Mouse (Mus musculus) cerebellum, adult (tissue): ENCODE results near the gene Srcin1.

ENCODE experiments used
- ATAC-seq: cut with Nextera tagmentation; 2 replicates; pipeline ENCODE4 v1.9.2; 2017; ENCODE audit warnings: mild to moderate bottlenecking, moderate library complexity, mixed read lengths; ENCODE audit not compliant: insufficient number of reproducible peaks, low FRiP score, low TSS enrichment

Srcin1 gene

DNA sequence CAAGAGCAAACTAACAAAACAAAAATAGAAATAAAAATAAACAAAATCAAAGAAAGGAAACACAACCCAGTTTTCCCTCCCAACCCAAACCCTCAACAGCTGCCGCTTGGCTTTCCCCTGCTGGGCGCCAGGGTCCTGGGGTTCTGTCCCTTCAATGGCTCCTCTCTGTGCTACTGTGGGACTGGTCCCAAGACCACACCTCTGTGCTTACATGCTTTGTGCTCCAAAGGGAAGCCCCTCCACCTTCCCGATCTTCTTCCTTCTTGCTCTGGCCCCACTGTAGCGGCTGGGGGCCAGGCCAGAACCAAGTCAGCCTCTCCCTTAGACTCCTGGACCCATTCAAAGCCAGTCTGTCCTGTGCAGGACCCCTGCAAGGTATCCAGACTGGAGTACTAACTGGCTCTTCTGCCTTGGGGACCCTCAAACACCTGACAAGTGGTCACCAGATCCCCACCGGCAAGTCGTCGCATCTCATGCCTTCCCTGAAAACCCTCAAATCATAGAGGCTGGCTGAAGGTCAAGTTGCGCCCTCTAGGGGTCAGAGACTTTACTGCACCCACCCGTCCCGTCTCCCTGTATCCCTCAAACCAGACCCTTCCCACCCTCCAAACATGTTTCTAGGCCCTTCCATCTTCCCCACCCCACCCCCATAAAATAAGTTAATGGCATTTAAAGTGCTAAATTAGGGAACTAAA lies 64.9 kb downstream of the Srcin1 start:
- no peak; the same call in 1 of the 2 replicates for ATAC-seq

DNA sequence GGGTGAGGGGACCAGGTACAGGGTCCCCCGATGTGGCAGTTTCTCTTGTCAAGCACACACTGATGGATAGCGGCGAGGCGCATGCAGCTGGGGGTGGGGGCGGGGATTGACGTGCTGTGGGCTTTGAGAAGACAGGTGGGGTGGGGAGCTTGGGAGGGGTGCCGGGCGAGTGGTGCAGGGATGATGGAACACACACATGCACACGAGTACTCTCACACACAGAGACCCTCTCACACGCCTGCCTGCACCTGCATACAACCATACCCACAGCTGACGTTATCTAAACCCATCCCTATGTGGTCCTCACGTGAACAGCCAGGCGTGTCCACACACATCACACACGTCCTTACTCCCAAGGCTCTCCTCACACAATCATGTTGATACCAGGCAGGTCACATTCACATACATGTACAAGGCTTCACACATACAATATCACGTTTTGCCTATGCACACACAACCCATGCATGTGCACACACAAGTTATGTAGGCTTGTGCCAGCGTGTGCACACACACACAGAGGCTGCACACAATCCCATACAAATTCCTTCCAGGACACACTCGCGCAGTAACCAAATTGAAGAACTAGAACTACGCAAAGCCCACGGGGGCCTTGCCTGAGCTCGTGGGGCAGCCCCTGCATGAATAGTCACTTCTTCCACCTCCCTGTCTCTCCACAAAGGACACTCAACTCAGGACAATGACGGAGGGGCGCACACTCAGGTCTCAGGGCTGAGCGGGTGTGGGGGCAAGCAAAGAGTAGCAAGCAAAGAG lies 66.1 kb downstream of the Srcin1 start:
- ATAC-seq: no peak

DNA sequence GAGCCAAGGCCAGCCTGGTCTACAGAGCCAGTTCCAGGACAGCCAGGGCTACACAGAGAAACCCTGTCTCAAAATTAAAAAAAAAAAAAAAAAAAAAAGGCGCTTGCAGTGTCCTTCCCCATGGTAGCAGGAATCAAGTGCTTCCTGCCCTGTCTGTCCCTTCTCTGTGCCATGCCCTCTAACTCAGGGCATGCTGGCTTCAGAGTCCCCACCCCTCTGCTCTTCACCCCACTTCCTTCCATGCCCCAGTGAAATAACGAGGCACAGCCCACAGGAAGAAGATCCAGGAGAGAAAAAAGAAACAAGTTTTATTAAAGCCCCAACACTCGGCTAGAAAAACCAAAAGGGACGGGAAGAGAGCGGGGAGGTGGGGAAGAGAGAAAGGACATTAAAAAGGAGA lies 66.9 kb downstream of the Srcin1 start:
- ATAC-seq: no peak

DNA sequence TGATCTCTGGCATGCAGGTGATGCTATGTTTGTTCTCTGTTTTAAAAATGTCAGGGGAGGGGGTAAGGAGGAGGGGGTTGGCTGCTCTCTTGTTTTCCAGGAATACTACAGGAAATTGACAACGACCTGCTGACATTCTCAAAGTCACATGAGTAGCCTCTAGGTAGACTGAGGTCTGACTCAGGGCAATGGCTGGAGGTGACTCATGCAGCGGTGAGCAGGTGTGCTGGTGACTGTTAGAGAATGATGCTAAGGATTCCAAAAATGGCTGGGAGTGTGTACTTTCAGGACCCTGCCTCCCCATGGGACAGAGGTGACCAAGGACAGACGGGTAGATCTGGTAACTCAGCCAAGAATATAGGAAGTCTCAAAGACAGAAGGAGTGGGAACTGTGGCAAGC lies 67.8 kb downstream of the Srcin1 start:
- ATAC-seq: no peak

DNA sequence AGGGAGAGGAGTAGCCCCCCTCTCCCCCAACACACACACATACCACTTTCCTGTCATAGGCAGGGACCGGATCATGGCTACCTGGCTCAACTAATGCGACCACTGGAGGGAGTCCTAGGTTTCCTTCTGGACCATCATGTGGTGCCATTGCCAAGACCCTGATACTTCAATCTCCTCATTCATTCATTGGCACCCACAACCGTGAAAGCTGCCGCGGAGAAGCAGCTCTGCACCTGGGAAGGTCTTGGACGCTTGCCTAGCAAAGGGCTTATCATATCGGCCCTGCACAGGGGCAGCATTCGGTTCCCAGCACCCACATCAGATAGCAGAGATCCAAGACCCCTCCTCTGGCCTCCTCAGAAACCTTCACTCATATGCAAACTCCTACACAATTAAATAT lies 69.7 kb downstream of the Srcin1 start:
- ATAC-seq: no peak

DNA sequence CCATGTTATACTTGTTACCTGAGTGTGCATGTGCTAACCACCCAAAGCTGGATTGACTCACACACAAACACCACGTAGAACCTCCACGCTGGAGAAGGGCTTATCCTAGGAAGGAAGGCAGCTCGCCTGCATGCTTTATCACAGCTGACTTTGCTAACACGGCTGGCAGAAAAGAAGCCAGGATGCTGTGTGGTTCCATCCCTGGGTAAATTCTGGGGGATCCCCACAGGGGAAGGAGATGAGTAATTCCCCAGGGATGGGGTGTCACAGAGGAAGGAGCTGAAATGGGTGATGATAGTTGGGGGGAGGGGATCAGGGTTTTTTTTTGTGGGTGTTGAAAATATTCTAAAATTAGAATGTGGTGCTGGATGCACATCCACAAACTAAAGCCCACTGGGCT lies 70.2 kb downstream of the Srcin1 start:
- ATAC-seq: no peak

DNA sequence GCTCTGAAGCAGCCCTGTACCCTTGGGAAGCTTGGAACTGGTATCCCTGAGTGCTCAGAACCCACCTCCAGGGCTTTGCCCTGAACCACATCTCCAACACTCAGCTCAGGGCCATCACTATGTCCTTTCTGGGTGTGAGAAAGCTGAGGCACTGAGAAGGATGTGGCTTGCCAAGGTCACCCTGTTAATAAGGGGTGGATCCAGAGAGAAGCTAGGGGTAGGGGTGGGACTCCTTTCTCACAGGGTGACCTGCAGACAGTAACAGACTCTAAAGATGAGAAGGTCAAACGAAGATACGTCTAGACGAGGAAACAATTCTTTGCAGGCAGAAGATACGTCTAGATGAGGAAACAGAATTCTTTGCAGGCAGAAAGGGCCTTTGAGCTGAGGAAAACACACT lies 73.1 kb downstream of the Srcin1 start:
- ATAC-seq: no peak

DNA sequence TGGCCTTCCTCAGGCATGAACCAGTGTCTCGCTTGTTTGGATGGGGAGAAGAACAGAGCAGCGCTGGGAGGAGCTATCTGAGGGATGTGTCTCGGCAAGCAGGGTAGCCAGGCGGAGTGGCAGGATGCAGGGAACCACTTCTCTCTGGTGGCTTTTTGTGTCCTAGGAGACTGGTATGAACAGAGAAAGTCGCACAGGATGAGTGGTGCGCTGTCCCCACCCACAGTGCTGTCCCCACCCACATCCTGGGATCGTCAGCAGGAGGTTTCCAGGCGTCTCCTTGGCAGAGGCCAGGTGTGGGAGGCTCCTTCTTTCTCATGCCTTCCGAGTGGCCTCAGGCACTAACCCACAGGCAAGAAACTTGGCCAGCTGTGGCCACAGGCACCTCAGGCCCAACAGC lies 73.6 kb downstream of the Srcin1 start:
- no peak for ATAC-seq

DNA sequence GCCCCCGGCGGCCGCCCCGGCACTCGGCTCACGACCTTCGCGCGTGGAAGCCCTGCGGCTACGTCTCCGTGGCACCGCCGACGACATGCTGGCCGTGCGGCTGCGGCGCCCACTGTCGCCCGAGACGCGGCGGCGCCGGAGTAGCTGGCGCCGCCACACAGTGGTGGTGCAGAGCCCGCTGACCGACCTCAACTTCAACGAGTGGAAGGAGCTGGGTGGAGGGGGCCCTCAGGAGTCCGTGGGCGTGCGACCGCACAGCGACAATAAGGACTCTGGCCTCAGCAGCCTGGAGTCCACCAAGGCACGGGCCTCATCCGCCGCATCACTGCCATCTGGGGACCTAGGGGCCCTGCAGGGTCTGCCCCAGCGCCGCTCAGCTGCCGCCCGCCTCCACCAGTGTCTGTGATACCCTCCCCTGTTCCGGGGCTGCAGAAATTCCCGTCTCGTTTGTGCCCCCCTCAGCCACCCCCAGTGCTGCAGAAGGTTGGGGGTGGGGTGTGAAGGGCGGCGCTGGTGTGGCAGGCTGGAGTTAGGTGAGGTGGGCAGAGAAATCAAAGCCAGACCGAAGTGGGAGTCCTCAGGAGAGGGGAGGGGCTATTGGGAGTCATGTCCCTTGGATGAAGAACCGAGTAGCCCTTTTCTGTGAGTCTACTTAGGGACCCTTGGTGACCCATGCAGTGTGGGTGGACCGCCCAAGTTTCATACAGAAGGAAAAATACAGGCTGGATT lies 75.1 kb downstream of the Srcin1 start:
- ATAC-seq: no peak

DNA sequence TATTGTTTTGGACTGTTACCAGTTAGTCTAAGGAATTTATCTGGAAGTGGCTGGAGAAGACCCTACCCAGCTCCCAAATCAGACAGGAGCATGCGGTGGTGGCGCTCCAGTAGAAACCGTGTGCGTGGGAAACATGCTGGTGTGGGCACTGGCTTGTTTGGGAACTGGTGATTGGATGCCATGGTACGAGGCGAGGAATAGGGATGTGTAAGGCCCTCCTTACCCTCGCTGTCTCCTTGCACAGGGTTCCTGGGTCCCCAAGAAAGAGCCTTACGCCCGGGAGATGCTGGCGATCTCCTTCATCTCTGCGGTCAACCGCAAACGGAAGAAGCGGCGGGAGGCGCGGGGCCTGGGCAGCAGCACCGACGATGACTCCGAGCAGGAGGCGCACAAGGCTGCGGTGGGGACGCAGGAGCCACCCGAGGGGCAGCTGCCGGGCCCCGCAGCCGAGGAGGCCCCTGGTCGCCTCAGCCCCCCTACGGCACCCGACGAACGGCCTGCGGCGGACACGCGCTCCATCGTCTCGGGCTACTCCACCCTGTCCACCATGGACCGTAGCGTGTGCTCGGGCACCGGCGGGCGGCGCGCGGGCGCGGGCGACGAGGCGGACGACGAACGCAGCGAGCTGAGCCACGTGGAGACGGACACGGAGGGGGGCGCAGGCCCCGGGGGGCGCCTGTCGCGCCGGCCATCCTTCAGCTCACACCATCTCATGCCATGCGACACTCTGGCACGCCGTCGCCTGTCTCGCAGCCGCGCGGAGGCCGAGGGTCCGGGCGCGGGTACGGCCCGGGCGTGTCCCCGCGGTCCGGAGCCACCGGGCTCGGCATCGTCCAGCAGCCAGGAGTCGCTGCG lies 75.9 kb downstream of the Srcin1 start, which contains the start of gene 4933428G20Rik:
4933428G20Rik (minus strand) TSS at position 476 of the 855 bp plus-strand sequence.
- no peak for ATAC-seq

DNA sequence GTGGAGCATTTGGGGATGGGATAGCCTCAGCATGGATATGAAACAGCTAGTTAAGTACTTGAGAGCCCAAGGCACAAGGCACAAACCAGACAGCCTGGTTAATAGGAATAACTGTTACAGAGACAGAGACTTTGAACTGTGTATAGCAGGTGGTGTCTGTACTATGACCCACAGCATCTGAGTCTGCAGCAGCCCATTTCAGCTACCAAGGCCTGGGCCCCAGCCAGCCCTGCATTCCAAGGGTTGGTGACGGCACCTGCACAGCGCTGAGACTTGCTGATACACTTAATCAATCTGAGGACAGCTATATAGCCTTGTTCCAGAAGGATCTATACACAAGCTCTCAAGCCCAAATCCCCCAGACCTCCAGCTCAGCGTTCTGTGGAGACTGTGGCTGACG lies 78.4 kb downstream of the Srcin1 start:
- no peak for ATAC-seq

DNA sequence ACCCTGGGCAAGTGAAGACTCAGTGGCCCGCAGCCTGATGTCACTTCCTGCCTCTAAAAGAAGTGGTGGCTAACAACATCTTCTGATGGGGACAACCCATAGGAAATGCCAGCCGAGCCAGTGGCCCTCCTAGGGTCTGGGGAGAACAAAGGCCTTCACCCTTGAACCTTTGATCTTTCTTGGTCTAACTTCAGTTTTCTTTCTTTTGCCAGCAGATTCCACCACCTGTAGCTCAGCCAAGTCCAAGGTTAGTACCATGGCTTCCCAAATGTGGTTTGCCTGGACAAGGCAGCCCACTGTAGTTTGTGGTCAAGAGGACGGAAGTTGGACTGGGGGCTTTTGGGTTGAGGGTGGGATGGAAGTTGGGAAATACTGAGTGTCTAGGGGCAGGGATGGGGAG lies 83.2 kb downstream of the Srcin1 start:
- ATAC-seq: no peak

DNA sequence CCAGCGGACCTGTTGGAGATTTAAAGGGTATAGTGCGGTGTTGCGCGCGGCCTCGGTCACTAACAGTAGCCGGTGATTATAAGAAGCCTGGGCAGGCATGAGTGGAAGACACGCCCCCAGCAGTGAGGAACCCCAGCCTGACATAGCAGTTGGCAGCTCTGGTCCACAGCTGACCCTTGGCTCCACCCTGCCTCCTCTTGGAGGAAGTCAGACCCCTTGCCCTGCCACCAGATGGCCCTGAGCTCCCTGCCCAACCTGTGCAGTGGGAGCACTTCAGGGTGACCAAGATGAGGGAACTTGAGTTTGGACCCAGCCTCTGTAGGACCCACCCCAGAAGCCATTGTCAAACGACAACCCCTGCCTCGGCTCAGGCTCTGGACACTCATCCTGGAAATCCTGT lies 84.3 kb downstream of the Srcin1 start:
- no peak for ATAC-seq

DNA sequence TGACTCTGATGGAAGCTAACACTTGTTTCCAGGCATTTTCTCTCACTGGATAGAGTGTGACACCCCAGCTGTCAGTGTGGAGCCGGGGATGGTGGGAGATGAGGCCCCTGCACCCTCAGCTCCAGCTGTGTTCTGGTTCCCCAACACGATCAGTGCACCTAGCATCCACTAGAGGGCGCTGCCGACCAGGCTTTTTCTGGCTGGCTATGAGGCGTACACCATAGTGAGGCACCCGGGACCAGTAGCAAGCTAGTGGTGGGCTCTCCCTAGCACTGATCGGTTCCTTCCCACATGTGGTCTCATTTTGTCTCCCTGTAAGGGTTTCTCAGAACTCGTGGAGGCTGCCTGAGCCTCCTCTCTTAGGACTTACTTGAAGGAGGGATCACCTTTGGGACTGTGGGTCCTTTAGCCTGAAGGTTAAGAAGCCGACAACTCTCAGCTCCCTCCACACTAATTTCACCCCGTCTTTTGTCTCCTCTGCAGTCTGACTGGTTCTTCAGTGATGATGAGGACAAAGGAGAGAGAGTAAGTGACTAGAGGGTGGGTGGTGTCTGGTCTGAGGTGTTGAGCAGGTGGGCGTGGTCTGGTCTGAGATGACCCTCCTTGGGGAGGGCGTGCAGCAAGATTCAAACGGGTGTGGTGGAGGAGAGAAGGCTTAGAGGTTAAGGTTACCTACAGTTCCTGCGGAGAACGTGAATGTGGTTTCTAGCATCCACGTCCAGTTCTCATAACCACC lies 86.2 kb downstream of the Srcin1 start:
- no peak; the same call in 1 of the 2 replicates for ATAC-seq

DNA sequence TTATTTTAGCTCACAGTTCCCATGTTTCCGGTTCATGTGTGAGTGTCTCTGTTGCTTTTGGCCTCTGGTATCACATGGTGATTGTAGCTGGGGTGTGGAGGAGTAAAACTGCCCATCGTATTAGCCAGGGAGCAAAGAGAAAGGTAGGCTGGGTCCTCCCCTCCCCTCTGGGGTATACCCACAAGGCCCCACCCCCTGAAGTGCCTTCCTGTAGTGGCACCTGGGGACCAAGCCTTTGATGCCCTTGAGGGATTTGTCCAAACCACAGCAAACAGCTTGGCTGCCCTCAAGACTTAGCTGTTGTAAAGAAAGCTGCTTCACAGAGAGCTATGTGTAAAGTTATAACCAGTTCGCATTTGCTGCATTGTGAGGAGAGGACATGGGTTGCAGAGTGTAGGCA lies 88.3 kb downstream of the Srcin1 start:
- ATAC-seq: no peak

DNA sequence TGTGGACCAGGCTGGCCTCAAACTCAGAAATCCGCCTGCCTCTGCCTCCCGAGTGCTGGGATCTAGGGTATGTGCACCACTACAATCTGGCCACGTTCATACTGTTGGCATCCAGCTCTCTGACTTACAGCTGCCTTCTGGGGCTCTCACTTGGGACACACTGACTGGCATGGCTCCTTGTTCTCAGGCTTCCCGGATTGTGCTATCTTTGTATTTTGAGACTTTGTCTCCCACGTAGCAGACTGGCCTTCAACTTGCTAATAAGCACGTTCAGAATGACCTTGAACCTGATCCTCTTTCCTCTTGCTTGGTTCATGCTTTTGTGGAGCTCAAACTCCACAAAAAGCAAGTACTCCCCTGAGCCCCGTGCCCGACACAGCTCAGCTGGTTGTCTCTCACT lies 90.3 kb downstream of the Srcin1 start:
- ATAC-seq: no peak

DNA sequence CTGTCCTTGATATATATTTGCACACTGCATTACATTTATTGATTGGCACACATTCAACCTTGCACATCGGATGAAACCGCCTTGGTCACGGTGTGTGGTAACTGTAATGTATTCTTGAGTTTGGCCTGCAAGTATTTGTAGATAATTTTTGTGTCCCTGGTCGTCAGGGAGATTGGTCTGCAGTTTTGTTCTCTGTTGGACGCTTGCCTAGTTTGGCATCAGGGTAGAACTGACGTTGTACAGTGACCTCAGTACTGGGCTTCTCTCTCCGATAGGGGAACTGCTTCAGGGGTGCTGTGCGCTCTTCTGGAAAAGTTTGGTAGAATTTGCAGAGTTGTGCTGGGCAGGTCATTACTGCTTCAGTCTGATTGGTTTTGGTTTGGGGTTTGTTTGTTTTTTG lies 96.2 kb downstream of the Srcin1 start:
- ATAC-seq: no peak

DNA sequence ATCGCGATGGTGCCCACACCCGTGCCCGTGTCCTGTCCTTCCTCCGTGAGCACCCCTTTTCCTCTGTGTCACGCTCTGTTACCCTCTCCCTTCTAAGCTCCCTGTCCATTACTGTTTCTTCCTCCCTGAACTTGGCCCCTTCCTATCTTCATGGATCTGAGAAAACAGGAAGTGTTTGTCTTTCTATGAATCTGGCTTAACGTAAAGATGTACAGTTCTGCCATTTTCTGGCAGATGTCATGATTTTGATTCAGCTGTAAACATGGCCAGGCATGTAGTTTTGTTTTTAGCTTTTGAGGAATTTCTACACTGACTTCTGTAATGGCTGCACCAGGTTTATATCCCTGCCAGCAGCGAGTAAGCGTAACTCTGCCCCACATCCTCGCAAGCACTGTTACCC lies 96.9 kb downstream of the Srcin1 start:
- no peak for ATAC-seq

DNA sequence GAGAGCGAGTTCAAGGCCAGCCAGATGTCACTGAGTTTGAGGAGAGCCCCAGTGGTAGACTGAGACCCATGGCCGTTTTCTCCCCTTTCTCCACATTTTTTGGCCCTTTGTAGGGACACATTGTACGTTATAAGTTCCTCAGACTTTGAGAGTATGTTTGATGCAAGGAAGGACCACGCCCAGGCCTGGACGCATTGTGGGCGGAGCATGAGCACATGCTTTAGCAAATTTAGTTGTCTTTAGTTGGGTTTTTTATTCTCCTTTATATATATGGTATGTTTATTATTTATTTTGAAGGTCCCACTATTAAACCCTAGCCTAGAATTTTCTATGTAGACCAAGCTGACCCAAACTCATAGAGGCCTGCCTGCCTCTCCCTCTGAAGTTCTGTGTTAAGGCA lies 97.6 kb downstream of the Srcin1 start:
- ATAC-seq: no peak

DNA sequence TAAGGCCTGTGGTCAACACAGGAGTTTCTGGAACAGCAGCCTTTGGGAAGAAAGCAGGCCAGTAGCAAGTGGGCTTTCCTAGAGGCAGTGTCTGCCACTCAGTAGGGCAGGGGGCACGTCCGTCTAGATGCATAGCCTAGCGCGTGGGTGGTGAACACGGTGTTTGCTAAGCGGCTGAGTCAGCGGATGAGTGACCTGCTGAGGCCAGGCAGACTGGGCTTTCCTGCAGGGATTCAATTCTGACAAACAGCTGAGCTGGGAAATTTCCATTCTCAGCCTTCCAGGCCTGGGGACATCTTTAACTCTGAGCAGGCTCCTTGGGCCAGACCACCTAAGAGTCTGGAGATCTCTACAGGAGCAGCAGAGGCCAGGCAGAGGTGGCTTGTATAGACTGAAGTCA lies 98.6 kb downstream of the Srcin1 start:
- peak; percentile 41; the same call in 1 of the 2 replicates for ATAC-seq
